Mouse (Mus musculus) hindbrain, postnatal 0 days (tissue): ENCODE results near the gene Ntn1. TPM values are rescaled to one million over a fixed set of nuclear protein-coding genes. Genes with fewer than 3 reads are reported as not detected.

Experiments
- ATAC-seq: fragments of 200-750 bp; cut with Nextera tagmentation; 2 replicates; pipeline ENCODE4 v1.8.0; 2017; ENCODE audit warnings: mild to moderate bottlenecking, moderate TSS enrichment, moderate library complexity
- DNase-seq: peaks from one replicate; pipeline ENCODE4 v3.0.0-alpha.2; 2015; ENCODE audit warnings: low spot score
- H3K27ac ChIP-seq: fragments of 300-500 bp; sonication (generic); 2 replicates; pipeline ENCODE4 v1.5.1; 2014; ENCODE audit warnings: mild to moderate bottlenecking
- H3K27me3 ChIP-seq: fragments of 300-500 bp; sonication (generic); 2 replicates; pipeline ENCODE4 v1.6.1; 2014; ENCODE audit warnings: low read length, mixed read lengths; ENCODE audit not compliant: insufficient read depth
- H3K36me3 ChIP-seq: fragments of 300-500 bp; sonication (generic); 2 replicates; pipeline ENCODE4 v1.6.1; 2014; ENCODE audit warnings: low read length, mixed read lengths; ENCODE audit not compliant: insufficient read depth
- H3K4me1 ChIP-seq: fragments of 300-500 bp; sonication (generic); 2 replicates; pipeline ENCODE4 v1.6.1; 2014; ENCODE audit warnings: antibody characterized with exemption, low read length, mixed read lengths; ENCODE audit not compliant: insufficient read depth
- H3K4me2 ChIP-seq: fragments of 300-500 bp; sonication (generic); 2 replicates; pipeline ENCODE4 v1.6.1; 2014; ENCODE audit warnings: low read depth, mild to moderate bottlenecking, low read length, moderate library complexity, mixed read lengths
- H3K4me3 ChIP-seq: fragments of 300-500 bp; sonication (generic); 2 replicates; pipeline ENCODE4 v1.5.1; 2014; ENCODE audit warnings: low read length
- H3K9ac ChIP-seq: fragments of 300-500 bp; sonication (generic); replicated peaks from 2 replicates; pipeline ENCODE4 v1.6.1; 2014; ENCODE audit warnings: mild to moderate bottlenecking, low read length, moderate library complexity, mixed read lengths
- H3K9me3 ChIP-seq: fragments of 300-500 bp; sonication (generic); 2 replicates; pipeline ENCODE4 v1.6.1; 2016; ENCODE audit warnings: low read length, mixed read lengths
- CTCF ChIP-seq: IDR thresholded peaks from 2 replicates; pipeline ENCODE4 v1.5.1; 2016; ENCODE audit warnings: antibody characterized with exemption, control low read depth, low read depth
- whole genome bisulfite sequencing: fragments of 180-500 bp; shearing (Covaris S2); extraction: QIAGEN DNeasy Blood & Tissue Kit; methylation state at CpG from one replicate; pipeline ENCODE4 v1.1.7; 2014; 5-methylcytosine and 5-hydroxymethylcytosine counted together
- polyA plus RNA-seq: library from polyadenylated mRNA; unstranded; fragments of >200 nt; fragmentation: Nextera tagmentation; extraction: Ambion mirVana; gene quantifications from 2 replicates; pipeline ENCODE4 v1.2.1, GENCODE M21; 2015
- total RNA-seq: library from RNA; depleted of rRNA; stranded (reverse); fragments of >200 nt; gene quantifications from 2 replicates; pipeline ENCODE4 v1.2.3, GENCODE M21; 2014

Ntn1 gene
- total and polyA plus RNA-seq, 2 experiments from 2014 or later, result 13.8 to 81.7 TPM

DNA sequence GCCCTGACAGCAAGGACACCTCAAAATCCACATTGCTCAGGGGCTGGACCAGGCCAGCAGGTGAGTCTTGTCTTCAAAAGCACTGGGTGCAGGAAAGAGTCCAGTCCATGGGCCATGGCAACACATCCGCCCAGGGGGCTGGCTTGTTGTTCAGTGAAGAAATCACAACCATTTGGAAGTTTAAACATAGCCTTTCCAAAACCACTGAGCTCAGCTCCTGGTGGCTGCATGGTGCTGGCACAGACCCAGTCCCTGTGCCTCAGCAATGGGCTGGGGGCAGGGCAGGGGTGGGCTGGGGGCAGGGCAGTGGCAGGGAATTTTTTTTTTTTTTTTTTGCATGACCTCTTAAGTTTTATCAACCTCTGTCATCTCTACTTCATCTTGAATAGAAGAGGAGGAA lies 192.0 kb downstream of the Ntn1 start:
- Histone ChIP-seq H3K4me2 (no peak overlapping the region), H3K9ac (no peak overlapping the region), H3K27ac (no peak overlapping the region), H3K4me1 (no peaks in the 10 kb centered on the region), H3K27me3 (no peaks in the 10 kb centered on the region), H3K9me3 (no peaks in the 10 kb centered on the region), H3K4me3 (no peak overlapping the region), H3K36me3 (no peaks in the 10 kb centered on the region)
- no peak for TF ChIP-seq CTCF
- WGBS, result 71% methylated on average over 1 of the region's 1 CpGs
- DNase-seq (no peak), ATAC-seq (no peak)

DNA sequence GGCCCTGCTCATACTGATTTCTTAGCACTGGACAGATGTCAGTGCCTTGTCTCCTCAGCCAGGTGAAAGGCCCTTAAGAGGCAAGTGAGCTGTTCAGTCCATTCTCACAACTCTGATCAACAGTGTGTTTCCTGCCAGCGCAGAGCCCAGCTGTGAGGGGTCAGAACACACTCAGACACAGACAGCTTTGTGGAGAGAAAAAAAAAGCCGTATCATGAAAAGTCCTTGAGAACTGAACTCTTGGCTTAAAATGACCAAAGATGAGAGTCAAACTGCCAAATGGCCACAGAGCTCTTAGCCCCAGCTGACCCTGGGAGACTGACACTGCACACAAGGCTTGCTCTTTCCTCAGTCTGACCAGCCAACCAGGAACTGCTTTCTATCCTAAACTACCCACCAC lies 192.6 kb downstream of the Ntn1 start:
- Histone ChIP-seq H3K9ac (no peak overlapping the region), H3K4me2 (no peak overlapping the region), H3K4me1 (no peaks in the 10 kb centered on the region), H3K36me3 (no peaks in the 10 kb centered on the region), H3K27me3 (no peaks in the 10 kb centered on the region), H3K4me3 (no peak overlapping the region), H3K9me3 (no peaks in the 10 kb centered on the region), H3K27ac (no peak overlapping the region)
- DNase-seq (no peak), ATAC-seq (no peak)
- TF ChIP-seq CTCF, result no peak
- 71% methylated on average over 2 of the region's 2 CpGs for whole genome bisulfite sequencing

DNA sequence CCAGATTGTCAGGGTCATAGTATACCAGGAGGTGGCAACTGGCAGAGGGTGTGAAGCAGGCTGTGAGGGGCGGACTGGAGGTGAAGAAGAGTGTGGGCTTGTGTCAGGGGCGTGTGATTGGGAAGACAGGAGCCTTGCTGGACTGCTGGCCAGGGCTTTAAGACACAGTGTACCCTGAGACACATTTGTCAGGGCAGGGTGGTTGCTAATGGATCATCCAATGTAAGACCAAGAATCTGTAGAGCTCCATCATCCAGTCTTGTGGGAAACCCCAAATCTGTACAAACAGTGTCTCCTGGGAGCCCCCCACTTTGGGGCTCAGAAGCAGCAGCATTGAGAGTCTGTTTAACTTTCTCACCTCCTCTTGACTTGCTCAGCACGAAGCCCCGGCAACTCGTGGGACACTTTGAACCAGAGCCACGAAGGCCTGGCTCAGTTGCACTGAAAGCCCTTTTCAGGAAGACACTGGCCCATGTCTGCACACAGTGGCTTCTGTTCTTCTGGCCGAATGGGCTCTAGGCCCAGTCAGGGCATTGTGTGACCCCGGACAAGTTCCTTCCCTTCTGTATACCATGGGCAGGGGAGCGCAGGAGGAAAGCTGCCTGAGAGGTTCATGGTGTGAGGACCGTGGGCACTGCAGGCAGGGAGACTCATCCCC lies 194.9 kb downstream of the Ntn1 start:
- no peak overlapping the region for H3K9ac ChIP-seq
- peaks cover 3% of the 10 kb centered on the region; the same call in 1 of the 2 replicates for H3K4me1 ChIP-seq
- H3K27ac ChIP-seq, result peak overlapping the region; percentile 74
- no peak overlapping the region for H3K4me3 ChIP-seq
- no peaks in the 10 kb centered on the region for H3K27me3 ChIP-seq
- DNase-seq, result peak; percentile 78
- no peak overlapping the region for H3K4me2 ChIP-seq
- TF ChIP-seq CTCF, result 0 out of 2 replicates have a peak, but pooled peaks have one; percentile 3
- H3K36me3 ChIP-seq, result no peaks in the 10 kb centered on the region
- WGBS, result 59% methylated on average over 10 of the region's 10 CpGs
- H3K9me3 ChIP-seq, result no peaks in the 10 kb centered on the region
- peak; percentile 91 for ATAC-seq

DNA sequence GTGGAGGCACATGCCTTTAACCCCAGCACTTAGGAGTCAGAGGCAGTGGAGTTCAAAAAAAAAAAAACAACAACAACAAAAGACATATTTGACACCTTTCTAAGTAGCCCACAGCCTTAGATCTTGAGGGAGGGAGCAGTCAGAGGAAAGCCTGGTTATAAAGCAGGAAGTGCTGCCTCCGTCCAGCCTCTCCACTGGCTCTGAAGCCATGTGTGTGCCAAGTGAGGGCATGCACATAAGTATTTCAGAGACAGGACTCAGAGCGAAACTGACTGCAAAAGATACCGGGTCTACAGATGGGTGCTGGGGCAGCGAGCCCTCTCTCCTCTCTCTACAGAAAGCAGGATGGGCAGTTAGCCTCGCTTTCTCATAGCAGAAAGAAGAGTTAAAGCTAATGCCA lies 196.2 kb downstream of the Ntn1 start:
- Histone ChIP-seq H3K27ac (no peak overlapping the region), H3K9me3 (no peaks in the 10 kb centered on the region), H3K9ac (no peak overlapping the region), H3K4me2 (no peak overlapping the region), H3K4me3 (no peak overlapping the region), H3K36me3 (no peaks in the 10 kb centered on the region), H3K27me3 (no peaks in the 10 kb centered on the region), H3K4me1 (peaks cover 3% of the 10 kb centered on the region; the same call in 1 of the 2 replicates)
- no peak for TF ChIP-seq CTCF
- no peak for DNase-seq
- ATAC-seq, result no peak
- WGBS, result 86% methylated on average over 5 of the region's 5 CpGs

DNA sequence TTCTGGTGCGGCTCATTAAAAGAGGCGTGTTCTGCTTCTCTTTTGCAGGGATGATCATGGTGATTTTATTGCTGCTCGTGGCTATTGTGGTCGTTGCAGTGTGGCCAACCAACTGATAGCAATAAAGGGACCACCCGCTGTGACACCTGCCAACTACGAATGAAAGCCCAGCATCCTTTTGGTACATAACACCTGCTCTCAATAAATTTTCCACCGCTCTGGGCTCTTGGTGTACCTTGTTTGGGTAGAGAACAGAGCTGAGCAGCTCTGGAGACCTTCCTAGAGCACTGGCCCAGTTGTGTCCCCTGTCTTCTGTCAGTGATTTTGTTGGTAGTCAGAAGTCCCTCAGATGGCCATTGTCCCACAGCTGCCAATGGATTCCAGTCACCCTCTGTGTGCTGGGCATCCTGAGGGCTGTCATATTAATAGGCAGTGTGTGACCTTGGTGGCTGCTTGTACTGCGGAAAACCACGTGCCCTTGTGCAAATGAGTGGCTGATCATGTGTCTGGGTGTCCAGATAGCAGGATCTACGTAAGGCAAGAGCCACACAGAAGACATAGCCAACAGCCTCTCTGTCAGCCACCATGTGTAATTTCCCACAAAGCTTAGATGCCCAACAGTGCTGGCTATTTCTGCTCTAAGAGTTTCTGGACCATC lies 196.8 kb downstream of the Ntn1 start:
- Histone ChIP-seq H3K36me3 (no peaks in the 10 kb centered on the region), H3K9ac (no peak overlapping the region), H3K27me3 (no peaks in the 10 kb centered on the region), H3K4me1 (peaks cover 3% of the 10 kb centered on the region; the same call in 1 of the 2 replicates), H3K9me3 (no peaks in the 10 kb centered on the region), H3K4me3 (no peak overlapping the region), H3K27ac (no peak overlapping the region), H3K4me2 (no peak overlapping the region)
- no peak for TF ChIP-seq CTCF
- 66% methylated on average over 10 of the region's 10 CpGs for WGBS
- ATAC-seq (no peak), DNase-seq (no peak)

DNA sequence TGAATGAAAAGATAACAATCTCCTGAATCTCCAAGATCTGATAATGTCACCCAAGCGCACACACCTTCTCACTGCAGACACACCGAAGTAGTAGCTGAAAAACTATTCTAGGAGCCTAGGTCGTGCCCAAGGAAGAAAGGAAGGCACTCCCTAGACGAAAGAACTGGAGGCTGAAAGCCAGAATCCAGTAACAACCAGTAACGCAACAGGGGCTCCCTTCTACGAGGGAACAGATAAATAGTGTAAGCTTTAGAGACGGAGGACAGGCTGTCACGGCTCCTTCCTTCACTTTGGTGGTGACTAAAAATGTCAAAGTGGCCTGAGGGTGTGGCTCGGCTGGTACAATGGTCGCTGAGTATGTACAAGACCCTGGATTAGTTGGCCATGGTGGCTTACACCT lies 198.1 kb downstream of the Ntn1 start:
- 65% methylated on average over 10 of the region's 10 CpGs for WGBS
- DNase-seq, result no peak
- ATAC-seq, result no peak

More for the DNA sequence above, 198.1 kb downstream of the Ntn1 start:
- no peak overlapping the region for H3K4me2 ChIP-seq
- H3K27me3 ChIP-seq, result no peaks in the 10 kb centered on the region
- no peaks in the 10 kb centered on the region for H3K36me3 ChIP-seq
- TF ChIP-seq CTCF, result no peak
- H3K4me3 ChIP-seq, result no peak overlapping the region
- peak overlapping the region; percentile 5; the same call in 1 of the 2 replicates for H3K27ac ChIP-seq
- peaks cover 3% of the 10 kb centered on the region; the same call in 1 of the 2 replicates for H3K4me1 ChIP-seq
- no peaks in the 10 kb centered on the region for H3K9me3 ChIP-seq
- no peak overlapping the region for H3K9ac ChIP-seq
